Mouse (Mus musculus): ENCODE data around the gene Dnaaf3.

Gene Dnaaf3

GRCm38 (mm10) chr7:4522292-4522691, 10.0 kb downstream of the Dnaaf3 start:
- DNase-seq (ENCODE audit: low spot score in 2 of 2): no peak

DNA sequence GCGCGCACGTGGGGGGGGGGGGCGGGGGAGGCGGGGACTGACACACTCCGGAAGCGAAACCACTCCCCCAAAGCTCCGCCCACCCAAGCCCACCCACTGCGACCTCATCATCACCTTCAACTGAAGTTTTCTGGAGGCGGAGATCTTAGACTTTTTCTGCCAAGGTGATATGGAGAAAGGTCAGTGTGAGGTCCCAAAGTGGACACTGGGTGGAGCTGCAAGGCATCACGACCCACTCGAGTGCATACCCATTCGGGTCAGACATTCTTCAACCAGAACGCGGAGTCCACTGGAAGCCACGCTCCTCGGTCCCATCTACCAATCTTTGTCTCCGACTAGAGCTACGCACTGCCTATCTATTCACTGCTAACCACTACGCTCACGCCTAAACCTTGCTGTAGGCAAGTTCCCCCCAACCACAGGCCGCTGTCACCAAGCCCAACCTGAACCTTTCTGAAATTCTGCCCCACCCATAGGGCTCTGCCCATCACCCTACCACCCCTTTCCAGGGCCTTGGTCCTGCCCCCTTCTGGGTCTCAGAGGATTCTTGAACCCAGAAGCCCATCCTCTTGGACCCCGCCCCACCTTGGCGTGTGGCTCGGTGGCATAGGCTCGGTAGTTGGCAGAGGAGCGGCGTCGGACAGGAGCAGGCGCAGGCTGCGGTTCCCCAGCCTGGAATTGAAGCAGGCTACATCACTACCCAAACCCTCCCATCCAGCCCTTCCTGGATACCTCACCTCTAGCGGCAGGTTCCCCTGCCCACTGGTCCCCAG, 10.8 kb downstream of the Dnaaf3 start:
- no peak for DNase-seq (ENCODE audit: low spot score in 2 of 2)

GRCm38 (mm10) chr7:4518487-4518886, 13.8 kb downstream of the Dnaaf3 start:
- DNase-seq (ENCODE audit: low spot score in 2 of 2): no peak

DNA sequence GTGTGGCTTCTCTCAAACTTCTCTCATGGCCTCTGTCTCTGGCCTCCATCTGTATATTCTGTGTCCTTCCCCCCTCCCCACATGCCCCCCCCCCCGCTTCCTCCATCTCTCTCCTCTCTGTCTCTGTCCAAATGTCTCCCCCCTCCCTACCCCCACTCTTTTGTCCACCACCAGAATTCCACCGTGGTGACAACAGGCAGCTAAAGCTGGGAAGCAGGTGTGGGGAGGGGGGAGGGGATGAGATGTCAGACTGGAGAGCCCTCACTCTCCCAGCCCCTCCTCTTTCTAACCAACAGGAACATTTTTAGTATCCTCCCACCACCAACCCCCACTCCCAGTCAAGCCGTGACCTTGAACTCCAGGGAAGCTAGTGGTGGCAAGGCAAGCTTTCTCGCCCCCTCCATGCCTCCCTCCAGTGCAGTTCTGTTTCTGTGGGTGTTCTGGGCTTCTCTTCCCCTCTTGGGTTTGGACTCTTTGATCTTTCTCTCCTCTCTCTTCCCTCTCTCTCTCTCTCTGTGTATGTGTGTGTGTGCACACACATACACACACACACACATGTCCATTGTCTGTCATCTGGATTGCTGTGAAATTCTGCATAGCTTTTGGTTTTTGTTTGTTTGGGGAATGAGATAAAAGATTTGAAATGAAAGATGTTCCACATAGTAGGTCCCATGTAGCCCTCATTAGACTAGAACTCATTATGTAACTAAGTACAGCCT, 15.8 kb downstream of the Dnaaf3 start, which contains the start of gene Tnnt1:
Gene Tnnt1 (minus strand): TSS at position 51 of the 719 bp plus-strand sequence.
- no peak for DNase-seq (ENCODE audit: low spot score in 2 of 2)

GRCm38 (mm10) chr7:4515853-4516252, 16.4 kb downstream of the Dnaaf3 start:
- DNase-seq (ENCODE audit: low spot score in 2 of 2): no peak

GRCm38 (mm10) chr7:4513829-4514712, 18.2 kb downstream of the Dnaaf3 start:
- no peak for DNase-seq (ENCODE audit: low spot score in 2 of 2)

DNA sequence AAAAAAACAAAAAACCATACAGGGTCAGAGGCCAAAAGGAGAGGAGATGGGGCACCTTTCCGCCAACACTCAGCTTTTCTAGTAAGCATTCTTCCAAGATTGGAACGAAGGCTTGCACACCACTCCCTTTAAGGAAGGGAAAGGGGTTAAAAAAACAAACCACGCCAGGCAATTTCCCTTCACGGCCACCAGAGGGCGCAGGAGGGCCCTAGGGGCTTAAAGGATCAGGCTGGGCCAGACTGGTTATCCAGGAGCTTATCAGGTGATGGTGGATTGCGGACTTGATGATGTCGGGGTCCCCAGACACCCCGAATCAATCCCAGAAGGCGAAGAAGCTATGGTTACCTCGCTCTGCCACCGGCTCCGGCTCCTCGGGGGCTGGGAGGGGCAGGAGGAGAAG, 19.0 kb downstream of the Dnaaf3 start:
- no peak for DNase-seq (ENCODE audit: low spot score in 2 of 2)

GRCm38 (mm10) chr7:4511489-4512224, 20.6 kb downstream of the Dnaaf3 start:
- no peak for DNase-seq (ENCODE audit: low spot score in 2 of 2)

- peak; percentile 50 to 73 for DNase-seq (ENCODE audit: low spot score in 2 of 2)
These were observed 22.2 kb downstream of the Dnaaf3 start for GRCm38 (mm10) chr7:4509863-4510608.

DNA sequence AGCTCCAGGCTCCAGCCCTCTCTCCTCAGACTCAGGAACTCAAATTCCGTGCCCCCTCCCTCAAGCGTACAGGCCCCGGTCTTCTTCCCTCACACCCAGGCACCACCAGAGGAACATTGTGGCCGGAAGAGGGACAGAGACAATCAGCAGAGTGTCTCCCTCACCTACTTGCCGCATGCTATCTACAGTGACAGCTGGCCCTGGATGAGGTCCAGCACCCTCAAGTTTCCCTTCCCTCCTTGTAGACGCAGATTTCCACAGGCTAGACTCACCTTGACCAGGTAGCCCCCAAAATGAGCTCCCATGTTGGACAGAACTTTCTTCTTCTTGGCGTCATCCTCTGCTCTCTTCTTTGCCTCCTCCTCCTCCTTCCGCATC, 23.5 kb downstream of the Dnaaf3 start:
- DNase-seq (ENCODE audit: low spot score in 2 of 2): no peak

DNA sequence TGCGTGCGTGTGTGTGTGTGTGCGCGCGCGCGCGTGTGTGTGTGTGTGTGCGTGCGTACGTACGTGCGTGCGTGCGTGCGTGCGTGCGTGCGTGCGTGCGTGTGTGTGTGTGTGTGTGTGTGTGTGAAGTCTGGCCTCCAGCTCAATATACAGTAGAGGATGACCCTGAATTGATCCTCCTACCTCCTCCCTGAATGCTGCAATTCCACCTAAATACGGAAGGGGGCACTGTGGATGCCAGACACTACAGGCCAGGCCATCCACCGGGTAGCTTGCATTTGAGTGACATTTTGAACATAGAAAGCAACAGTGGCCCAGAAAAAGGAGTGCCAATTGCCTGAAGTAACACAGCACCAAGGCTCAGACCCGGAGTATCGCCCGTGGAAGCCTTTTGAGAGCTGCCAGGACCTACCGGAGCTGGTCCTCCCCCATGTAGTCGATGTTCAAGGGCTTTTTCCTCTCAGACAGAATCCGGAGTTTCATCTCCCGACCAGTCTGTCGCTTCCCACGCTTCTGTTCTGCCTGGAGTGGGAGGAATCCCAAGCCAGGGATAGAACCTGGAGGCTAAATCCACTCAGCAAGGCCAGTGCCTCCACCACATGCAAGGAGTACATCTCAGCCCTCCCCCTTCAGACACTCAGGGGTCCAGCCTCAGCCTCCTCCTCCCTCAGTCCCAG, 24.1 kb downstream of the Dnaaf3 start:
- no peak for DNase-seq (ENCODE audit: low spot score in 2 of 2)

DNA sequence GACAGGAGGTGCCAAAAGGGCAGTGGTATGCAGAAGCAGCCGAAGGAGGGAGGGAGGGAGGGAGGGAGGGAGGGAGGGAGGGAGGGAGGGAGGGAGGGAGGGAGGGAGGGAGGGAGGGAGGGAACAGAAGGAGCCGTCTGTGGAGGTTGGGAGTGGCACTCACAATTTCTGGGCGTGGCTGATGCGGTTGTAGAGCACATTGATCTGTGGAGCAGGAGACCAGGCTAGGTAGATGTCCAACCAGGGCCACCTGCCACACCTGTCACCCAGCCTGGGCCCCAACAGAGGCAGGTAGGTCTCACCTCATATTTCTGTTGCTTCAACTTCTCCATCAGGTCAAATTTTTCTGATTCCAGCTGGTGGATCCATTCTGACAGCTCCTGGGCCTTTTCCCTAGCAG, 25.0 kb downstream of the Dnaaf3 start:
- no peak for DNase-seq (ENCODE audit: low spot score in 2 of 2)

- no peak for DNase-seq (ENCODE audit: low spot score in 2 of 2)
These were observed 27.4 kb downstream of the Dnaaf3 start for GRCm38 (mm10) chr7:4504646-4505435.

DNA sequence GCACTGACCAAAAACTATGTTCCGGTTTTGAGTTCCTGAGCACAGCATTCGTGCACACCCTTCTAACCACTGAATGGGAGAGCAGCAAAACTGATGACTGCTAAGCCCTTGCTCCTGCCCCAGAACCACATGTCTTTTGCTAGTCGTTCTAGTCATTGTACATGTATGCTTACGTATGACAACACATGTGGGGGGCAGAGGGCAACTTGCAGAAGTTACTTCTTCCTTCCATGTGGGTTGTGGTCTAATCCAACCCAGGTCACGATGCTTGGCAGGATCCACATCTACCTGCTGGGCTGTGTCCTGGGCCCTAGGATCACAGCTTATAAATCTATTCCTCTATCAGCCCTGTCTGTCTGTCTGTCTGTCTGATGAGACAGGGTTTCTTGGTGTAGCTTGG, 28.4 kb downstream of the Dnaaf3 start:
- DNase-seq (ENCODE audit: low spot score in 2 of 2): no peak

DNA sequence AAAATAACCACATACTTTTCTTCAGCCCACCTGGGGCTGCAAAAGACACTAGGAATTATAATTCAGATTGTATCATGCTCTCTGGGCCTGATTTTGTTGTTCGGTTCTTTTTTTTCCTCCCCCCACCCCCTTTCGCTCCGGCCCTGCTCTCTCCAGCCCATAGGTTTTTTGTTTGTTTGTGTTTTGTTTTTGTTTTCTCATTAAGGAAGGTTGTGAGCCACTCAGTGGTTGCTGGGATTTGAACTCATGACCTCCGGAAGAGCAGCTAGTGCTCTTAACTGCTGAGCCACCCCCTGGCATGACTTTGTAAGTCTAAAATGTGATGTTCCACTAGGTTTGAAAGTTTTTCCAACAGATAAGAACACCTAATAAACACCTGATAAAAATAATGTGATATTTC, 29.2 kb downstream of the Dnaaf3 start:
- DNase-seq (ENCODE audit: low spot score in 2 of 2): no peak

- DNase-seq (ENCODE audit: low spot score in 2 of 2): no peak
These were observed 29.7 kb downstream of the Dnaaf3 start for GRCm38 (mm10) chr7:4502421-4503090.

DNA sequence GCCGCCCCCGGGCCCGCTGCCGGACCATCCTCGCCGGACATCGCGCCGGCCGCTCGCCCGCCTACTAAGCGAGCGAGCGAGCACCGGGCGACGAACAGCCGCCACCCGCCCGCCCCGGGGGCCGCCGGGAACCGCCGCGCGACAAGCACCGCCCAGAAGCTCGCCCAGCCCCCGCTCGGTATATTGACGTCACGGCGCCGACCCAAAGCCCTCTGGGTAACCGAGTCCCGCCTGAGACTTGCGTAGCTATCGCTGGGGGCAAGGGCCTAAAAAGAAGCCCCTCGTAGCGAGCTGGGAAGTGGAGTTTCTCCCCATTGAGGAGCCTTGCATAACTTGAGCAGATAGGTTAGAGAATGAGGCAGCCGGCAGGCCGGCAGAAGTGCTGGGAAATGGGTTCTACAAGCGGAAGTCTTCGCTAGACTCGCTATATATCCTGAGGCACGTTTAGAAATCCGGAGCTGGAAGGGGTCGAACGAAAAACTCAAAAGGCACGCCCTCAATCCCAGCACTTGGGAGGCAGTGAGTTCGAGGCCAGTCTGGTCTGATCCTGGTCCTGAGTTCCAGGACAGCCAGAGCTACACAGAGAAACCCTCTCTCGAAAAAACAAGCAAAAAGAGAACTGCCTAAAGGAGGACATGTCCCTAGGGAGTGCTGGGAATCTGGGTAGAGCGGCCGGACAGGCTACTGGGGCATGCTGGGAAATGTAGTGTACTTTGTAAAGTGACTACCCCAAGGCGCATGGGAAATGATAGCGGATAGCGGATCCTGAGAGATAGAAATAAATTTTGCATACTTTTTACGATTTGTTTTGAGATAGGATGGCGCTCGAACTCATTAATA, 30.5 kb downstream of the Dnaaf3 start, which contains the start of gene Ppp1r12c:
Gene Ppp1r12c (minus strand): TSS at position 123 of the 840 bp plus-strand sequence.
- peak; percentile 85 to 94 for DNase-seq (ENCODE audit: low spot score in 2 of 2)
